Mouse (Mus musculus) ovary, postnatal 14 days (tissue): Measurements from ENCODE around the gene Mrps9.

Source experiments
- DNase-seq: peaks from one replicate; pipeline ENCODE4 v3.0.0; 2022; ENCODE audit warnings: low spot score

The Mrps9 gene

DNA sequence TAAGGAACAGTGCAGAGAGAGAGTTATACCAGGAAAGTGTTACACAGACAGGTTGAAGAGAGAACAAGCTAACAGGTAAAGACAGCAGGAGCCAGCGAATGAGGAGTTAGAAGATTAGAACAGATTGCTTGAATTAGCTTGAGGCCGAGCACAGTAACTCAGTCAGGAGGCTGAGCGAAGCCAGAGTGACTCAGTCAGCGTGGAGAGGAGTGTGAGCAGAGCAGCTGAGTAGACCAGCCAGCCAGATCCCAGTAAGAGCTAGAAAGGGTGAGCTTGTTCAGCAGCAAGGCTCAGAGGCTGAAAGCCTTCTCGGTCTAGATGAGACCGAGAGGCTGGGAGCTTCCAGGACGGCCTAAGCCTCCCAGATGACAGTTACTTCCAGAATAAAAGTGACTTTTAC is 55.7 kb downstream of the Mrps9 start:
- no peak for DNase-seq

- DNase-seq, result no peak
Measured at GRCm38 (mm10) chr1:42907153-42907552, 56.1 kb downstream of the Mrps9 start.

DNA sequence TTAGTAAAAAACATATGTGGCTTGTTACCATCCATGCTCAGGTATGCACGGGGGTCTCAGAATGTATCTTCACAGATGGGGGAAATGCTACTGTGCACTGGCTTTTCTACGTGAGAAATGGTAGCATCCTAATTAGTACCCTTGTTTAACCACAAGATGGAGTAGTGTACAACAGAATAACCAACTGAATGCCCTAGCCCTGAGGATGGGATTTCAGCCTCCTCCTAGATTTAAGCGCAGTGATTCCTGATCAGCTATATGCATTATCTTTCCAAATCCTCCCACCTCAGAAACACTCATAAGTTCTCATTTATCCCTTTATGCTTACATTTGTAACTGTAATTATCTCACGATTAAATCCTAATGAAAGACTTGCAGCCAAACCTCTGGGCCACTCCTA is 64.0 kb downstream of the Mrps9 start:
- no peak for DNase-seq

DNA sequence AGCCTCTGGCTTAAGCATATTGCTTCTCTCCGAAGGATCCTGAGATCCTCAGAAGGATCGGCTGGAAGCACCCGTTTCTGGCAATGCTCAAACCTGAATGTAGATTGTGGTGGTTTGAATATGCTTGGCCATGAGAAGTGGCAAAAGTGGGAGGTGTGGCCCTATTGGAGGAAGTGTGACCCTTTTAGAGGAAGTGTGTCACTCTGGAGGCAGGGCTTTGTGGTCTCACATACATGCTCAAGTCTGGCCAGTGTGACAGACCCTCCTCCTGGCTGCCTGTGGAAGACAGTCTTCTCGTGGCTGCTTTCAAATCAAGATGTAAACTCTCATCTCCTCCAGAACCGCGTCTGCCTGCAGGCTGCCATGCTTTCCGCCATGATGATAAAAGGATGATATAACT is 65.7 kb downstream of the Mrps9 start:
- DNase-seq, result no peak

DNA sequence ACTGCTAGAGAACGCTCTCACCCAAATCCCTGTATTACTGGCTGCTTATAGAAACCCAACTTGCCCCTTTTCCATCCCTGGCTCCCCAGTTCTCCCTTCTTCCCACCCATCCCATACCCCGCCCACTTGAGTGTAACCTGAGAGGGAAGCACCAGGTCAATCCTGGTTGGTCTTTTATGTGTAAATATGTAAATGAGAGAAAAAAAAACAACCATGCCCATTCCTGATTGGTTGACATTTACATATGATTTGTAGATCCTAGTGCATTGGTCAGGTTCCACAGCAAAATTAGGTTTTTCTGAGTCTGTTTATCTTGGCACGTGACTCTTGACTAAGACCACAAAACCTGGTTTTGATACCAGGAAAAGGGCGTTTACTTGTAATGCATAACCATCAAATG is 66.9 kb downstream of the Mrps9 start:
- no peak for DNase-seq

DNA sequence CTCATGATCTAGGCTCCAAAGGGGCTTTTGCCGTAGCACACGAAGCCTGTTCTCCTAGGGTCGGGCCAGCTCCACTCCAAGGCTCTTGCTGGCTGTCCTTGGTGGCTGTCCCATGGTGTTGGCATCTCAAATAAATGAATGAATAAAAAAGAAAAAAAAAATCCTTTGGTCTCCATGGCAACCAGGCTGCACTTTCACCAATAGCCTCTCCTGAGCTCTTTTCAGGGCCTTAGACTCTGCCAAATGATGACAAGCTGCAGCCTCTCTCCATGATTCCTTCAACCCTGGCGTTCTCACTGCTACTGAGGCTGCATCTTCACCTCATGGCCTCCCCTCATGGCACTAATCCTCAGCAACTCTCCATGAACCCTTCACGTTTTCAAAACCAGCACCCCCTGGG is 72.9 kb downstream of the Mrps9 start:
- DNase-seq, result no peak

GRCm38 (mm10) chr1:42933613-42934012 is 82.6 kb downstream of the Mrps9 start:
- no peak for DNase-seq

DNA sequence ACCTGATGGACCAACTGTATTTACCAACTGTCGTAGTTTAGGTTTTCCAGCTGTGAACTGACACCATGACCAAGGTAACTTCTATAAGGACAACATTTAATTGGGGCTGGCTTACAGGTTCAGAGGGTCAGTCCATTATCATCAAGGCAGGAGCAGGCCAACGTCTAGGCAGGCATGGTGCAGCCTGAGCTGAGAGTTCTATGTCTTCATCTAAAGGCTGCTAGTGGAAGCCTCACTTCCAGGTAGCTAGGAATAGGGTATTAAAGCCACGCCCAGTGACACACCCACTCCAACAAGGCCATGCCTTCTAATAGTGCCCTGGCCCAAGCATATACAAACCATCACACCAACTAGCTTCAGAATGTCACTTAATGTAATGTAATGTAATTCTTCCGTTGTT is 97.5 kb downstream of the Mrps9 start:
- no peak for DNase-seq

DNA sequence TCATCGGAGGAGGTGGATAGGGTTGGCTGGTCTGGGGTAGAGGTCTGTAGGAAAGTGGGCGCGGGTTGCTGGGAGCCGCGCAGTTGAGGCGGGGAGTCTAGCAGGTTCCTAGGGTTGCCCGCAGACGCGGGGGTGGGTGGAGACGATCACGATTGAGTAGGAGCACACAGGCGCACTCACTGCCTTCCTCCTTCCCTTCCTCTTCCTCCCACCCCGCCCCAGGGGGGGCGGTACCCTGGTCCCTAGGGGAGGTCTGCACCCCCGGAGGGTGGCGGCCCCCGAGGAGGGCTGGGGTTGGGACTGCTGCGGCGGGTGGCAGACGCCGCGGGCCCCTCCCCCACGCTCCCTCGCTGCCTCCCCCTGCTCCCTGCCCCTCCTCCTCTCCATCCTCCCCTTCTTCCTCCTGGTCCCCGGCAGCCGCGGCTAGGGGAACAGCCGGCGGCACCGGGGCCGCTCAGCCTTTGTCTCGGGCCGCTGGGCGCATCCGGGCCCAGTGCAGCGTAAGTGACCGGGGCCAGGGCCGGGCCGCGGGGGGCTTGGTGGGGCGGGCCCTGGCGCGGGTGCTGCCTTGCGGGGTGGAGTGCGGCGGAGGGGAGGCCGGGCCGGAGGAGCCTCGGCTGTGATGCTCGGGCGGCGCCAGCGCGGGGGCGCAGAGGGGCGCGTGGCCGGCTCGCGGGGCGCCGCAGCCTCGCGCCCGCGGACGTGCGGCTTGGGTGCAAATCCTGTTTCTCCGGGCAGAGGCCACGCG is 101.9 kb downstream of the Mrps9 start, which contains the start of gene Gpr45:
Gene Gpr45 (plus strand): TSS at position 139 of the 748 bp plus-strand sequence.
- no peak for DNase-seq

GRCm38 (mm10) chr1:42953482-42953822 is 102.4 kb downstream of the Mrps9 start:
- DNase-seq, result no peak
